Mouse (Mus musculus) retina, adult 2 months (tissue): ENCODE results near the gene Apof.

Source experiments
- DNase-seq: peaks from one replicate; pipeline ENCODE4 v3.0.0-alpha.2; 2012; ENCODE audit warnings: low read depth, low spot score

Gene Apof

GRCm38 (mm10) chr10:128298243-128298642 lies 29.8 kb downstream of the Apof start:
- no peak for DNase-seq

DNA sequence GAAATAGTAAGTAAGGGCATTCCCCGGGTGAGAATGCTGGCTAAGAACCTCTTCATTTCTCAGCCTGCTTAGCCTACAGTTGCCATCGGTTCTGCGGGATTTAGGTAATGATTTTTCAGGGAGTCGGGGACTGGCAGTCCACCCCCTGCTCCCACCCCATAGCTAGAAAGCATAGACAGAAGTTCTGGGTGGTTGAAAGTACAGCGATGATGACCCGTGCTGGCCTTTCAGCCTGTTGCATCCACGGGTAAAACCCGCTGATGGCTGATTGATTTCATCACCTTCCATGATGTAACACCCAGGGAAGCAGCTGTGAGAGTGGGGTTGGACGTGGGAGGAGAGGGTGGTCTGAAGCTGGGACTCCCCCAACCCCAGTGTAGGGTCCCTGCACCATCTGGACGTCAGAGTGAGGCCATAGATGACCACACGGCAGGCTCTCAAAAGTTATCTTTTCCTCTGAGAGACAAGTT lies 30.3 kb downstream of the Apof start, which contains the start of gene Il23a:
Gene Il23a, minus strand, starts transcription at position 51 of the 470 bp plus-strand sequence.
- DNase-seq: no peak

DNA sequence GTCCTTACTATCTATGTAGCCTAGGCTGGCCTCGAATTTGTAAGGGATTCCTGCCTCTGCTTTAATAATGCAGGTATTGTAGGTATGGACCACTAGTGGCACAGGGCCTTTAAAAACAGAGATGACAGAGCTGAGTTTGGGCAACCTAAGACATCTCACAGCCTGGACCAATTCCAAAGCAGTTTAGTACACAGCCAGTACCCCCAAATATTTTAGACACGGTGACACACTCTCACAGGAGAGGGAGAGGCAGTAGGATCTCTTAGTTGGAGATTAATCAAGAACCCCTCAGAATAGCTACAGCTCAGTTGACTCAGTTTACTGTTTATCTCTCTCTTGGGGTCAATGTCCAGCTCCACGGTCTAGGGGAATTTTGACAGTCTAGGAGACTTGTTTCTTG lies 33.9 kb downstream of the Apof start:
- no peak for DNase-seq

DNA sequence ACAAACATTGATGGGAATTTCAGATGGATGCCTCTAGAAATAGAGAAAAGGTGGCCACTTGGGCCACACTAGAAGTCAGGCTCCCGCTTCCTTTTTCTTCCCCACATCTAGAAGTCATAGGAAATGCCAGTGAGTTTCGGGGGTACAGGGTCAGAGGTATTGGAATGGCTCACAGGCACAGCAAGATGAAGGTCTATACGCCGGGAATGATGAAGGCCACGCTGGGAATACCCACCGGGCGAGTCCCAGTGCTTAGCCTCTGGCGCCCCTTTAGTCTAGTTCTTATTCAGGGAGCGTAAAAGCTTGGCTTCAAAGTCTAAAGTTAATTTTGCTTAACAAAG lies 34.3 kb downstream of the Apof start:
- DNase-seq: no peak

DNA sequence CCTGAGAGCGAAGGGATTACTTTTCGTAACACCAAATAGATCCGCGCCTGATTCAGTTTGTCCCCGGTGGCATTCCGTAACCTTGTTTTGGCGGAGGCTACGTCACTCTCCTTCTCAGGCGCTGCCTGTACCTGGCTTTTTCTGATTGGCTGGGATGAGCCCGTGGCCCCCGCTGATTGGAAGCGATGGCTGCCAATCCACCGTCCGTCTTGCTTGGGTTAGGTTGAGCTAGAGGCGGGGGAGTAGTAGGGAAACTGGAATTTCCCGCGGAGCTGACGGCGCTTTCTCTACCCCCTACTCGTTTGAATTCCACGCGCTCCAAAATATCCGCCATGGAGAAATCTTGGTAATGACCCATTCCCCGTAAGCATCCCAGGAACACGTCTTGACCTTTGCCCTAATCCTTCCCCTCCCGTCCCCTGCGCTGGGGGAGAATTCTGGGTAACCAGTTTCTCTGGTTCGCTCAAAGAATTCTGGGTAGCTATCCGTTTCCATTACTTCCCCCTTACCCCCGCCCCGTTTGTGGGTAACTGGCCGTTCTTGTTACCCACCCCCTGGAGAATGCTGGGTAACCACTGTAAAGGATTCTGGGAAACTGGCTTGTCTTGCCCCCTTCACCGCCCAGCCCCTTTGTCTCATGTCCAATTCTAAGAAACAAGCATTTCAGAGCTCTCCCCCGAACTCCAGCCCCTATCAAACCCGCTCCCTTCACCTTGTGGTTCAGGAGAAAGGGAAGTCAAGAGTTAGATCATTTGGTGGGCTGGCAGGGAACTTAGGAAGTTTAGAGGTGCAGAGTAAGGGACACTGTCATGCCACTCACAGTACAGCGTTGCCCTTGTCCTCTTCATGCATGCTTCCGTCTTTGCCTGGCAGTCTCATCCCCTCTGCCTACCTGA lies 34.9 kb downstream of the Apof start, which contains the start of gene Pan2:
Gene Pan2, plus strand, starts transcription at position 210 of the 896 bp plus-strand sequence.
- peak; percentile 100 for DNase-seq

DNA sequence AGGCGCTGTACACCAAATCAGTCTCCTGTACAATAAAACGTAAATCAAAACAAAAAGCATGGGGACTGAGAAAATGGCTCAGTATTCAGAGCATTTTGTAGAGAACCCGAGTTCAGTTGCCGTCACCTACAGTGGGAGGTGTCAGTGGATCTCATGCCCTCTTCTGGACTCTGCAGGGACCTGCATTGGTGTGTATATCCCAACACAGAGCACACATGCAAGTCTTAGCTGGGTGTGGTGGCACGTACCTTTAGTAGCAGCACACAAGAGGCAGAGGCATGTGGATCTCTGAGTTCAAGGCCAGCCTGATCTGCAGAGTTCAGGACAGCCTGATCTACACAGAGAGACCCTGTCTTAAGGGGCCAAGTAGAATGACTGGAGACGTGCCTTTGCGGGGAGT lies 41.2 kb downstream of the Apof start:
- no peak for DNase-seq

GRCm38 (mm10) chr10:128310177-128310576 lies 41.7 kb downstream of the Apof start:
- DNase-seq: no peak

GRCm38 (mm10) chr10:128310902-128311301 lies 42.4 kb downstream of the Apof start:
- DNase-seq: no peak

- no peak for DNase-seq
Observed at GRCm38 (mm10) chr10:128315578-128315977, 47.1 kb downstream of the Apof start.
